Mouse (Mus musculus) midbrain, postnatal 0 days (tissue): ENCODE measurements around the gene Nop2. TPM values are rescaled to one million over a fixed set of nuclear protein-coding genes. Genes with fewer than 3 reads are reported as not detected.
A peak's percentile ranks its signal among the peaks of the same experiment; 100 is the strongest.

Source experiments
- ATAC-seq: fragments of 200-750 bp; cut with Nextera tagmentation; 2 replicates; pipeline ENCODE4 v1.8.0; 2017; ENCODE audit warnings: moderate number of reproducible peaks, mild to moderate bottlenecking, moderate TSS enrichment, moderate library complexity; ENCODE audit not compliant: low FRiP score
- DNase-seq: peaks from one replicate; pipeline ENCODE4 v3.0.0-alpha.2; 2015; ENCODE audit warnings: low spot score
- H3K27ac ChIP-seq: fragments of 300-500 bp; sonication (generic); 2 replicates; pipeline ENCODE4 v1.5.1; 2014; ENCODE audit warnings: low read depth, mild to moderate bottlenecking, low read length, mixed read lengths
- H3K27me3 ChIP-seq: fragments of 300-500 bp; sonication (generic); 2 replicates; pipeline ENCODE4 v1.6.1; 2014; ENCODE audit warnings: low read length, control low read depth, mixed read lengths; ENCODE audit not compliant: insufficient read depth
- H3K36me3 ChIP-seq: fragments of 300-500 bp; sonication (generic); 2 replicates; pipeline ENCODE4 v1.6.1; 2014; ENCODE audit warnings: low read length, control low read depth, mixed read lengths; ENCODE audit not compliant: insufficient read depth
- H3K4me1 ChIP-seq: fragments of 300-500 bp; sonication (generic); 2 replicates; pipeline ENCODE4 v1.6.1; 2014; ENCODE audit warnings: mild to moderate bottlenecking, control low read depth, antibody characterized with exemption, low read length, mixed read lengths; ENCODE audit not compliant: insufficient read depth
- H3K4me2 ChIP-seq: fragments of 300-500 bp; sonication (generic); 2 replicates; pipeline ENCODE4 v1.6.1; 2014; ENCODE audit warnings: low read depth, mild to moderate bottlenecking, low read length, mixed read lengths; ENCODE audit not compliant: poor library complexity, severe bottlenecking
- H3K4me3 ChIP-seq: fragments of 300-500 bp; sonication (generic); 2 replicates; pipeline ENCODE4 v1.5.1; 2014; ENCODE audit warnings: low read depth, mild to moderate bottlenecking, low read length, moderate library complexity
- H3K9ac ChIP-seq: fragments of 300-500 bp; sonication (generic); replicated peaks from 2 replicates; pipeline ENCODE4 v1.6.1; 2014; ENCODE audit warnings: mild to moderate bottlenecking, low read length, moderate library complexity, mixed read lengths; ENCODE audit not compliant: poor library complexity, severe bottlenecking
- H3K9me3 ChIP-seq: fragments of 300-500 bp; sonication (generic); 2 replicates; pipeline ENCODE4 v1.6.1; 2016; ENCODE audit warnings: low read length, control low read depth
- CTCF ChIP-seq: IDR thresholded peaks from 2 replicates; pipeline ENCODE4 v1.5.1; 2016; ENCODE audit warnings: antibody characterized with exemption, mild to moderate bottlenecking
- WGBS: fragments of 180-500 bp; shearing (Covaris S2); extraction: QIAGEN DNeasy Blood & Tissue Kit; methylation state at CpG from one replicate; pipeline ENCODE4 v1.1.7; 2014; 5-methylcytosine and 5-hydroxymethylcytosine counted together
- polyA plus RNA-seq: library from polyadenylated mRNA; unstranded; fragments of >200 nt; fragmentation: Nextera tagmentation; extraction: Ambion mirVana; gene quantifications from 2 replicates; pipeline ENCODE4 v1.2.1, GENCODE M21; 2015
- total RNA-seq: library from RNA; depleted of rRNA; stranded (reverse); fragments of >200 nt; gene quantifications from 2 replicates; pipeline ENCODE4 v1.2.3, GENCODE M21; 2014

Gene Nop2
- total and polyA plus RNA-seq, 2 experiments from 2014 or later: 34.5 to 41.4 TPM

GRCm38 (mm10) chr6:125101444-125101843 lies 30.3 kb upstream of the Nop2 start:
- H3K9ac ChIP-seq: no peak overlapping the region

DNA sequence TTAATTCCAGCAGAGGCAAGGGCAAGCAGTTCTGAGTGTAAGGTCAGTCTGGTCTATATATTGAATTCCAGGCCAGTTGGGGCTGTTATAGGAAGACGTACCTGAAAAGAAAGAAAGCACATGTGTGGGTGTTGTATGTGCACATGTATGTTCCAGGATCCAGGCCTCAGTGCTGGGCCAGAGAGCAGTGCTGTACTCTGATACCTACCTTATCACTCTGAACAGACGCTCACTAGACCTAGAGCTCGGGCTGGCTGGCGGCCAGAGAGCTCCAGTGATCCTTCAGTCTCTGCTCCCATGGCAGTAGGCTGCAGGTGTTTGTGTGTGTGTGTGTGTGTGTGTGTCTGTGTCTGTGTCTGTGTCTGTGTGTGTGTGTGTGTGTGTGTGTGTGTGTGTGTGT lies 27.5 kb upstream of the Nop2 start:
- Histone ChIP-seq H3K9me3 (no peaks in the 10 kb centered on the region), H3K4me1 (peaks cover 5% of the 10 kb centered on the region; the same call in 1 of the 2 replicates), H3K27me3 (no peaks in the 10 kb centered on the region), H3K4me2 (no peak overlapping the region), H3K4me3 (no peak overlapping the region), H3K9ac (no peak overlapping the region), H3K27ac (no peak overlapping the region), H3K36me3 (peaks cover 87% of the 10 kb centered on the region)
- ATAC-seq (no peak), DNase-seq (no peak)
- 94% methylated on average over 4 of the region's 4 CpGs for WGBS
- no peak for TF ChIP-seq CTCF

More at GRCm38 (mm10) chr6:125101444-125101843, 30.3 kb upstream of the Nop2 start:
- H3K4me2 ChIP-seq: no peak overlapping the region
- no peaks in the 10 kb centered on the region for H3K27me3 ChIP-seq
- DNase-seq: no peak
- no peak for TF ChIP-seq CTCF
- peaks cover 67% of the 10 kb centered on the region for H3K36me3 ChIP-seq
- H3K9me3 ChIP-seq: no peaks in the 10 kb centered on the region
- H3K4me1 ChIP-seq: peaks cover 23% of the 10 kb centered on the region
- no peak overlapping the region for H3K4me3 ChIP-seq
- no peak for ATAC-seq
- 70% methylated on average over 9 of the region's 9 CpGs for WGBS
- H3K27ac ChIP-seq: no peak overlapping the region

DNA sequence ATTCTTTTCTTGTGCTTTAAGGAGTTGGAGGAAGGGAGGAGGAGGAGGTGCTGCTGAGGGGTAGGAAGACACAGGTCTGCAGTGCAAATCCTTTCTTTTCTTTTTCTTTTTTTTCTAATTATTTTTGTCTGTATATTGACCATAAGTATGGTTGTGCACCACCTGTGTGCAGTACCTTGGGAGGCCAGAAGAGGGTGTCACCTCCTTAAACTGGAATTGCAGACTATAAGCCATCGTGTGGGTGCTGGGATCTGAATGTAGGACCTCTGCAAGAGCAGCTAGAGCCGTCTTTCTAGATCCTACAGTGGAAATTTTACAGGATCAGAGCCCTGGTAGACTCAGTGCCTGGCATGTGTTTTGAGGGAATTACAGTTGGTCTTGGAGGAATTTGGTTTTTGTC lies 24.0 kb upstream of the Nop2 start:
- peak; percentile 50 for TF ChIP-seq CTCF
- DNase-seq: no peak
- Histone ChIP-seq H3K4me1 (no peaks in the 10 kb centered on the region), H3K4me3 (no peak overlapping the region), H3K27ac (no peak overlapping the region), H3K9me3 (no peaks in the 10 kb centered on the region), H3K36me3 (peaks cover 76% of the 10 kb centered on the region), H3K27me3 (no peaks in the 10 kb centered on the region), H3K9ac (no peak overlapping the region), H3K4me2 (no peak overlapping the region)
- 97% methylated on average over 2 of the region's 2 CpGs for whole genome bisulfite sequencing
- no peak for ATAC-seq

GRCm38 (mm10) chr6:125109371-125109770 lies 22.3 kb upstream of the Nop2 start:
- H3K9ac ChIP-seq: no peak overlapping the region
- no peaks in the 10 kb centered on the region for H3K9me3 ChIP-seq
- DNase-seq: no peak
- no peaks in the 10 kb centered on the region for H3K4me1 ChIP-seq
- H3K4me3 ChIP-seq: no peak overlapping the region
- TF ChIP-seq CTCF: no peak
- ATAC-seq: no peak
- no peaks in the 10 kb centered on the region for H3K27me3 ChIP-seq
- peaks cover 82% of the 10 kb centered on the region for H3K36me3 ChIP-seq
- no peak overlapping the region for H3K27ac ChIP-seq
- WGBS: 93% methylated on average over 14 of the region's 14 CpGs
- no peak overlapping the region for H3K4me2 ChIP-seq

DNA sequence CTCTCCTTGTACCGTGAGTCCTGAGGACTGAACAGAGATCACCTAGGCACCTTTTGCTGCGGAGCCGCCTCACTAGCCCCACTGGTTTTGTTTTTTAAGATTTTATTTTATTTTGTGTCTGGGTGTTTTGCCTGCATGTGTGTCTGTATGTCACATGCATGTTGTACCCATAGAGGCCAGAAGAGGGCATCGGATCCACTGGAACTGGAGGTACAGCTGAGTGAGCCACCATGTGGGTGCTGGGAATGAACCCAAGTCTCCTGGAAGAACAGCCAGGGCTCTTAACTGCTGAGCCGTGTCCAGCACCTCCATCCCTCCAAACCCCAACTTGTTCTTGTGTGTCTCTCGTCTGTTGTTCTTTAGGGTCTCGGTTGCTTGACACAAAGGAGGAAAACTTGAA lies 20.8 kb upstream of the Nop2 start:
- no peak overlapping the region for H3K4me2 ChIP-seq
- TF ChIP-seq CTCF: peak; percentile 67
- WGBS: 96% methylated on average over 7 of the region's 7 CpGs
- H3K9ac ChIP-seq: no peak overlapping the region
- ATAC-seq (no peak), DNase-seq (peak; percentile 58)
- no peaks in the 10 kb centered on the region for H3K27me3 ChIP-seq
- no peaks in the 10 kb centered on the region for H3K4me1 ChIP-seq
- H3K27ac ChIP-seq: no peak overlapping the region
- H3K36me3 ChIP-seq: peaks cover 81% of the 10 kb centered on the region
- no peaks in the 10 kb centered on the region for H3K9me3 ChIP-seq
- no peak overlapping the region for H3K4me3 ChIP-seq

GRCm38 (mm10) chr6:125112553-125112952 lies 19.2 kb upstream of the Nop2 start:
- Histone ChIP-seq H3K4me1 (no peaks in the 10 kb centered on the region), H3K36me3 (peaks cover 78% of the 10 kb centered on the region), H3K9ac (no peak overlapping the region), H3K27me3 (no peaks in the 10 kb centered on the region), H3K4me3 (no peak overlapping the region), H3K9me3 (no peaks in the 10 kb centered on the region), H3K27ac (no peak overlapping the region), H3K4me2 (no peak overlapping the region)
- 95% methylated on average over 11 of the region's 11 CpGs for WGBS
- TF ChIP-seq CTCF: no peak
- ATAC-seq (no peak), DNase-seq (no peak)
